Mouse (Mus musculus) 3T3-L1 (cell line): ENCODE data around the gene Parp16.
"Not testable (repeated sequence)": the region's sequence is repeated elsewhere in the genome, so short reads cannot be mapped to it uniquely, and the experiment has no call there.

Source experiments
- DNase-seq: peaks from one replicate; pipeline ENCODE4 v3.0.0-alpha.2; 2015; ENCODE audit warnings: low read depth, low spot score

The Parp16 gene

DNA sequence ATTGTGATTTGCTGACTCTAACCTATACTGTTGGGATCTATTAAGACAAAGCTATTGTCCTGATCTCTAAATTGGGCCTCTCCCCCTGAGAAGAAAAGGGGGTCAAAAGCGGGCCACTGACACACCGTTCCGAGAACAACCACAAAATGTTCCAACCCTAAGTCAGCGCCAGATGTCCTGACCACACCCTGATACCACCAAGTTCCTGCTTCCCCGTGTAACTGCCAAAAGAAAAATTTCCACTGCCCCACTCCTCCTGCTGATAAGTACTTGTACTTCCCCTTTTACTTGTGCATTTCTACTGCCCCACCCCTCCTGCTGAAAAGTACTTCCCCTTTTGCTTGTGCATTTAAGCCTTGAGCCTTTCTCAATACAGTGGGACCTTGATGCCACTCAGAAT, 93.1 kb downstream of the Parp16 start:
- DNase-seq, result not testable (repeated sequence)
